Mouse (Mus musculus) urinary bladder, adult 2 months (tissue): ENCODE data around the gene Hpdl. TPM values are rescaled to one million over a fixed set of nuclear protein-coding genes. Genes with fewer than 3 reads are reported as not detected.
A peak's percentile ranks its signal among the peaks of the same experiment; 100 is the strongest.
"Not testable (repeated sequence)": the region's sequence is repeated elsewhere in the genome, so short reads cannot be mapped to it uniquely, and the experiment has no call there.

Source experiments
- DNase-seq: peaks from one replicate; pipeline ENCODE4 v3.0.0; 2022; ENCODE audit warnings: low spot score
- polyA plus RNA-seq: library from polyadenylated mRNA; depleted of rRNA; stranded (reverse); fragments of >200 nt; gene quantifications from 2 replicates; pipeline ENCODE4 v1.2.3, GENCODE M21; 2012; rRNA removed

Hpdl gene
- 0.24 and 0.26 TPM in 2 replicates for polyA plus RNA-seq

- DNase-seq = no peak
Measured at GRCm38 (mm10) chr4:116821694-116822016, at the start of gene Hpdl. Gene Hpdl, minus strand, starts transcription at chr4:116821707.

- no peak for DNase-seq
Measured at GRCm38 (mm10) chr4:116869898-116870297, 48.4 kb upstream of the Hpdl start.

GRCm38 (mm10) chr4:116862023-116862422 lies 40.5 kb upstream of the Hpdl start:
- DNase-seq = no peak

GRCm38 (mm10) chr4:116859711-116860110 lies 38.2 kb upstream of the Hpdl start:
- no peak for DNase-seq

GRCm38 (mm10) chr4:116857203-116857602 lies 35.7 kb upstream of the Hpdl start:
- no peak for DNase-seq

- DNase-seq = no peak
Measured at GRCm38 (mm10) chr4:116854286-116854685, 32.8 kb upstream of the Hpdl start.

- DNase-seq = no peak
Measured at GRCm38 (mm10) chr4:116849901-116850300, 28.4 kb upstream of the Hpdl start.

- DNase-seq = no peak
Measured at GRCm38 (mm10) chr4:116844324-116844723, 22.8 kb upstream of the Hpdl start.

GRCm38 (mm10) chr4:116840841-116841240 lies 19.3 kb upstream of the Hpdl start:
- DNase-seq = no peak

GRCm38 (mm10) chr4:116840096-116840495 lies 18.6 kb upstream of the Hpdl start:
- not testable (repeated sequence) for DNase-seq

GRCm38 (mm10) chr4:116838999-116839398 lies 17.5 kb upstream of the Hpdl start:
- no peak for DNase-seq

- DNase-seq = no peak
Measured at GRCm38 (mm10) chr4:116830070-116830368, 8.5 kb upstream of the Hpdl start.

- DNase-seq = no peak
Measured at GRCm38 (mm10) chr4:116829364-116830069, 8.0 kb upstream of the Hpdl start.

- DNase-seq = no peak
Measured at GRCm38 (mm10) chr4:116827819-116828218, 6.3 kb upstream of the Hpdl start.

GRCm38 (mm10) chr4:116824541-116825004 lies 3.1 kb upstream of the Hpdl start:
- DNase-seq = peak; percentile 52

- DNase-seq = peak; percentile 61
Measured at GRCm38 (mm10) chr4:116820902-116821693, 409 bp downstream of the Hpdl start.

- no peak for DNase-seq
Measured at GRCm38 (mm10) chr4:116819968-116820901, 1.3 kb downstream of the Hpdl start.

- DNase-seq = no peak
Measured at GRCm38 (mm10) chr4:116817486-116817885, 4.0 kb downstream of the Hpdl start.

- DNase-seq = no peak
Measured at GRCm38 (mm10) chr4:116815276-116815675, 6.2 kb downstream of the Hpdl start.

- no peak for DNase-seq
Measured at GRCm38 (mm10) chr4:116811012-116811411, 10.5 kb downstream of the Hpdl start.

- peak; percentile 66 for DNase-seq
Measured at GRCm38 (mm10) chr4:116807197-116808129, 14.0 kb downstream of the Hpdl start, which contains the start of the genes Toe1 and Mutyh. Gene Toe1, minus strand, starts transcription at chr4:116807640. Gene Mutyh, plus strand, starts transcription at chr4:116807723.
